Mouse (Mus musculus): ENCODE data around the gene Coil. TPM values are rescaled to one million over a fixed set of nuclear protein-coding genes. Genes with fewer than 3 reads are reported as not detected.

Gene Coil
- total RNA-seq, 2 experiments from 2014 or later, result 7.6 to 11.2 TPM

GRCm38 (mm10) chr11:89003078-89003477, 33.0 kb downstream of the Coil start:
- ATAC-seq (replicated peaks; ENCODE audit: poor library complexity), result no peak

DNA sequence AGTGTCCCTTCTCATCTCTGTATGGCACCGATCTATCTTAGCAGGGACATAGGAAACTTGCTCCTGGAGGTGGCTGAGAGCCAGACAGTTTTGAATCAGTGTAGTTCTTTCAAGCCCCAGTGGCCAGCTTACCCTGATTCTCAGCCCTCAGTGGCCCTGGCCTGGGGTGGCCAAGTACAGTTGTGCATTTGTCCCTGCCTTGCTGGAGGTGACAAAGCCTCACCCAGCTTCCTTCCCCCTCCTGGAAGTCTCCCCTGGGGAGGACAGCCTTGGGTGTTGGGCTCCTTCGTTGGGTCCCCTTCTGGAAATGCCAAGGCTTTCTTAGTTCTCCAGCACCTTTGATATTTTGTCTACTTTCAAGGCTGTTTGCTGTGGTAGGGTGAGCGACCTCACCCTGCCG, 33.7 kb downstream of the Coil start:
- no peak for ATAC-seq (replicated peaks; ENCODE audit: poor library complexity)

DNA sequence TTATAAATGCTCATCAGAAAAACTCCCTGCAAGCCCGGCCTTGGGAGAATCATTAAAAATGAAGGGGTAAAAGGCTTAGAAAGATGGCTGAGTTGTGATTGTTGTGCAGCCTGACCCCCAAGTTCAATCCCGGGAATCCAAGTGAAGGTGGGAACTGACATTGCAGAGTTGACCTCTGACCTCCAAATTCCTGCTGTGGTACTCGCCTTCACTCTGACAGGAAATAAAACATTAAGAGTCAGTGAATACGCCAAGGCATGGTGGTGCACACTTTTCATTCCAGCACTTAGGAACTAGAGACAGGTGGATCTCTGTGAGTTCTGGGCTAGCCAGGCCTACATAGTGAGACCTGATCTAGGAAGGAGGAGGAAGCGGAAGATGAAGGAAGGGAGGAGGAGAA, 35.4 kb downstream of the Coil start:
- ATAC-seq (replicated peaks; ENCODE audit: poor library complexity), result no peak

- peak; percentile 76 for ATAC-seq (replicated peaks; ENCODE audit: poor library complexity)
Observed at GRCm38 (mm10) chr11:89006404-89006803, 36.4 kb downstream of the Coil start.

- no peak for ATAC-seq (replicated peaks; ENCODE audit: poor library complexity)
Observed at GRCm38 (mm10) chr11:89007582-89007981, 37.5 kb downstream of the Coil start.

DNA sequence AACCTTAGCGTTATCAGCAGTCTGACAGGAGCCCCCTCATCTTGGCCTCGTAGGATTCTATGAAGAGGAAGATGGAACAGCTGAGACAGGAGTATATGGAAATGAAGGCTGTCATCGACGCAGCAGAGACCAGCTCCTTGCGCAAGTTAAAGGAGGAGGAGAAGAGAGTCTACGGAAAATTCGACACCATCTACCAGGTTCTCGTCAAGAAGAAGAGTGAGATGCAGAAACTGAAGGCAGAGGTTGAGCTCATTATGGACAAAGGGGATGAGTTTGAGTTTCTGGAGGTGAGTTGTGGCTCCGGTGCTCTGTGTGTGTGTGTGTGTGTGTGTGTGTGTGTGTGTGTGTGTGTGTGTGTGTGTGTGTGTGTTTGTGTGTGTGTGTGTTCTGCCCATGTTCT, 39.0 kb downstream of the Coil start:
- no peak for ATAC-seq (replicated peaks; ENCODE audit: poor library complexity)

GRCm38 (mm10) chr11:89009496-89009895, 39.4 kb downstream of the Coil start:
- no peak for ATAC-seq (replicated peaks; ENCODE audit: poor library complexity)

- ATAC-seq (replicated peaks; ENCODE audit: poor library complexity), result no peak
Observed at GRCm38 (mm10) chr11:89012241-89012640, 42.2 kb downstream of the Coil start.

GRCm38 (mm10) chr11:89017514-89018182, 47.6 kb downstream of the Coil start:
- ATAC-seq (replicated peaks; ENCODE audit: poor library complexity), result peak; percentile 64

- no peak for ATAC-seq (replicated peaks; ENCODE audit: poor library complexity)
Observed at GRCm38 (mm10) chr11:89020681-89021305, 50.7 kb downstream of the Coil start.

- no peak for ATAC-seq (replicated peaks; ENCODE audit: poor library complexity)
Observed at GRCm38 (mm10) chr11:89021687-89022086, 51.6 kb downstream of the Coil start.

- ATAC-seq (replicated peaks; ENCODE audit: poor library complexity), result no peak; the same call in 1 of the 2 replicates
Observed at GRCm38 (mm10) chr11:89022120-89022731, 52.2 kb downstream of the Coil start.

DNA sequence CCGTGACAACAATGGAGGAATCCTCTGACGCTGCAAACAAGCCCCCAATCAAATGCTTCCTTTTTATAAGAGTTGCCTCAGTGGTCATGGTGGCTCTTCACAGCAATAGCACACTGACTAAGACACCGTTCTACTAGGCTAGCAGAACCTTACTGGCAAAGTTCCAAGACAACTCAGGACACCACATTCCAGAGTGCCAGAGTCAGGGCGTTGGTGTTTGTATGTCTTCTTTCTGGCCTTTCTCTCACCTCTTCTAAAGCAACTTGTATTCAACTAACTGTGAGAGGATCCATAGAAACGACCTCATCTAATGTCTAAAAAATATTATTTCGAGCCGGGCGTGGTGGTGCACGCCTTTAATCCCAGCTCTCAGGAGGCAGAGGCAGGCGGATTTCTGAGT, 53.4 kb downstream of the Coil start:
- no peak for ATAC-seq (replicated peaks; ENCODE audit: poor library complexity)

DNA sequence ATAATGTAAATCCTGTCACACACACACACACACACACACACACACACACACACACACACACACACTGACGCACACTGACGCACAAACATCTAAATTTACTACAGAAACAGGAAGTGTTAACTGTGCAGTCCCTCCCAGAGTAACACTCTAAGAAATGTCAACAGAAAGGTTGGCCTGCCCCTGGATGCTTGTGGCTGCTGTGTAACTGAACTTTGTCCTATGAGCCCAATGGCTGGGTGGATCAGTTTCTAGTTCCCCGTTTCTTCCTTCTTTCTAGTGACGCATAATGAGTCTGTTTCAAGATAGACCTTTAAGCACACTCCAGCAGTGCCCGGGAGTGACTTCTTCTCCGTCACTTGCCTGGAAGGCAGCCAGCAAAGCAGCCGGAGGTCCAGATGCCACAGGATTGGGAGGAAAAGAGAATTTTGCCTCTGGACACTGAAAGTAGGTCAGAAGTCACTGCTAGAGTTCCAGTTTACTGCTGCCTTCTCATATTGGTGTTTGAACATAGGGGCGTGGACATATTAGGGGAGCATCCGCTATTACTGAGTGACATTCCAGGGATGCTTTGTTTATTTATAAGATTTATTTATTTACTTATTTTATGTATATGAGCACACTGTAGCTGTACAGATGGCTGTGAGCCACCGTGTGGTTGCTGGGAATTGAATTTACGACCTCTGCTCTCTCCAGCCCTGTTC, 54.3 kb downstream of the Coil start:
- ATAC-seq (replicated peaks; ENCODE audit: poor library complexity), result peak; percentile 76

- no peak for ATAC-seq (replicated peaks; ENCODE audit: poor library complexity)
Observed at GRCm38 (mm10) chr11:89025603-89026002, 55.6 kb downstream of the Coil start.

GRCm38 (mm10) chr11:89026117-89026516, 56.1 kb downstream of the Coil start:
- ATAC-seq (replicated peaks; ENCODE audit: poor library complexity), result no peak

DNA sequence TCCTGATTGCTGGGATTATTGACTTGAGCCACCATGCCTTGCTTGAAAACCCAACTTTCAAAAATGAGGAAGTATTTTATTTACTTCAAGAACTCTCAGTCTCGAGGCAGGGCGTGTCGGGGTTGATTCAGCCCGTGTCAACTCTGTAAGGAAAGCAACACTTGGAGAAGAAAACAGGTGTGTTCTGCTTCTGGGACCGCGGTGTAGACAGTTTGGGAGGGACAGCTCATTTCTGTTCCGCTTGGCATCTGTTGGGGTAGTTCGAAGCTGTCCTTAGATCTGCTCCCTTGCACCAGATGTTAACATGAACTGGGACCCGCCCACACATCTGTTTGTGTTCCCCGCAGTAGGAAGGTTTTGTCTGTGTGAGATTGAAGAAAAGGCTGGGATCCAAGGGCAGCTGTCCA, 57.9 kb downstream of the Coil start:
- peak; percentile 38 for ATAC-seq (replicated peaks; ENCODE audit: poor library complexity)

GRCm38 (mm10) chr11:89028871-89029405, 58.9 kb downstream of the Coil start:
- peak; percentile 64 for ATAC-seq (replicated peaks; ENCODE audit: poor library complexity)

DNA sequence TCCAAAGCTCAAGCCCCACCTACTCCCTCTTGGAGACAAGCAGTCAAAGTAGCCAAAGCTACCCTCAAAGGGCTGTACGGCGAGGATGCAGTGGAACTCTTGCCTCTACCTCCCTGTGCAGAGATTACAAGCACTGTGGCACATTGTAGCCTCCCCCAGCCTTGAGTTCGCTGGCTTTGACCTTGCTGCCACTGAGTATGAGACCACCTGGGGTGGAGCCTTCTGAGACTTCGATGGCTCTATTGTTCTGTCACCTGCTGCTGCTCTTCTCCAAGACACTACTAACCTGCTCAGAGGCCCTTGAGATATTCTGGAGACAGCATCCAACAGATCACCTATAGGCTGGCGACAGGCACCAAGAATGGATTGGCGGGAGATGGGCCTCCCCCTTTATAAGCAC, 60.5 kb downstream of the Coil start:
- ATAC-seq (replicated peaks; ENCODE audit: poor library complexity), result no peak

DNA sequence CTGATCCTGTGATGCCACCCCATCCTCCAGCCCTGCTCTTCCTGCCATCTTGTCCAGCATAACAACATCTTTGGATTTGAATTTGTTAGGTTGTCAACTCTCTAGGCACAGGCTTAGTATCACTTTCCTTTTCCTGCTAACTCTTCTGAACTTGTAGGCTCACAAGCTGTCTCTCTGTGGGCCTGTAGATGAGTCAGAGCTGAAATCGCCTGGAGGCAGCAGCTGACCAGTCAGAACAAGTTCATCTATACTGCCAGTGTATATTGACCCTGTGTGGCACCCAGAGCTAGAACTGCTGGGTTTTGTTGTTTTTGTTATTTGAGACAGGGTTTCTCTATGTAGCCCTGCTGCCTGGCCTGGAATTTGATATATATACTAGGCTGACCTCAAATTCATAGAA, 61.1 kb downstream of the Coil start:
- no peak for ATAC-seq (replicated peaks; ENCODE audit: poor library complexity)

DNA sequence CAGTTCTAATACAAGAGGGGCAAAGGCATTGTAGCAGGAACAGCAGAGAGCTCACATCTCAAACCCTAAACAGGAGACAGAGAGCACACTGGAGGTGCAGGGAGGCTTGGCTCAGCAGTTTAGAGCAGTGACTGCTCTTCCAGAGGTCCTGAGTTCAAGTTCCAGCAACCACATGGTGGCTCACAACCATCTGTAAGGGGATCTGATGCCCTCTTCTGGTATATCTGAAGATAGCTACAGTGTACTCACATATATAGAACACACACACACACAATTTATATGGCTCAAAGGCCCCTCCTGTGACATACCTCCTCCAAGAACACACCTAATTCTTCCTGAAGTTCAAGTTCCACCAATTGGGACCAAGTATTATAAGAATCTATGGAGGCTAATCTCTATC, 64.5 kb downstream of the Coil start:
- ATAC-seq (replicated peaks; ENCODE audit: poor library complexity), result no peak

Data from megakaryocyte progenitor cell, adult 5-6 weeks (primary cell).